Mouse (Mus musculus) neural tube, embryonic 13.5 days (tissue): ENCODE data around the gene Muc13. TPM values are rescaled to one million over a fixed set of nuclear protein-coding genes. Genes with fewer than 3 reads are reported as not detected.
A peak's percentile ranks its signal among the peaks of the same experiment; 100 is the strongest.

Experiments
- ATAC-seq: fragments of 200-750 bp; cut with Nextera tagmentation; 2 replicates; pipeline ENCODE4 v1.8.0; 2017; ENCODE audit warnings: low read depth, mild to moderate bottlenecking, moderate TSS enrichment, moderate library complexity
- H3K27ac ChIP-seq: fragments of 300-500 bp; sonication (generic); replicated peaks from 2 replicates; pipeline ENCODE4 v1.5.1; 2015; ENCODE audit warnings: moderate library complexity, mild to moderate bottlenecking, inconsistent platforms
- H3K27me3 ChIP-seq: fragments of 300-500 bp; sonication (generic); 2 replicates; pipeline ENCODE4 v1.6.1; 2015; ENCODE audit warnings: mild to moderate bottlenecking, inconsistent platforms
- H3K36me3 ChIP-seq: fragments of 300-500 bp; sonication (generic); 2 replicates; pipeline ENCODE4 v1.6.1; 2015; ENCODE audit warnings: mild to moderate bottlenecking, inconsistent platforms
- H3K4me1 ChIP-seq: fragments of 300-500 bp; sonication (generic); replicated peaks from 2 replicates; pipeline ENCODE4 v1.6.1; 2015; ENCODE audit warnings: inconsistent platforms
- H3K4me2 ChIP-seq: fragments of 300-500 bp; sonication (generic); 2 replicates; pipeline ENCODE4 v1.6.1; 2015; ENCODE audit warnings: inconsistent platforms, mild to moderate bottlenecking, moderate library complexity
- H3K4me3 ChIP-seq: fragments of 300-500 bp; sonication (generic); 2 replicates; pipeline ENCODE4 v1.5.1; 2015; ENCODE audit warnings: mild to moderate bottlenecking, inconsistent platforms
- H3K9ac ChIP-seq: fragments of 300-500 bp; sonication (generic); 2 replicates; pipeline ENCODE4 v1.6.1; 2015; ENCODE audit warnings: moderate library complexity, mild to moderate bottlenecking, inconsistent platforms
- H3K9me3 ChIP-seq: fragments of 300-500 bp; sonication (generic); 2 replicates; pipeline ENCODE4 v1.6.1; 2016; ENCODE audit warnings: inconsistent platforms
- WGBS: fragments of 180-500 bp; shearing (Covaris S2); methylation state at CpG from one replicate; pipeline ENCODE4 v1.1.7; 2015; 5-methylcytosine and 5-hydroxymethylcytosine counted together
- polyA plus RNA-seq: library from polyadenylated mRNA; unstranded; fragments of >200 nt; fragmentation: Nextera tagmentation; extraction: Ambion mirVana; gene quantifications from 2 replicates; pipeline ENCODE4 v1.2.1, GENCODE M21; 2015

The Muc13 gene
- polyA plus RNA-seq, 1 experiment from 2014 or later, result not detected

DNA sequence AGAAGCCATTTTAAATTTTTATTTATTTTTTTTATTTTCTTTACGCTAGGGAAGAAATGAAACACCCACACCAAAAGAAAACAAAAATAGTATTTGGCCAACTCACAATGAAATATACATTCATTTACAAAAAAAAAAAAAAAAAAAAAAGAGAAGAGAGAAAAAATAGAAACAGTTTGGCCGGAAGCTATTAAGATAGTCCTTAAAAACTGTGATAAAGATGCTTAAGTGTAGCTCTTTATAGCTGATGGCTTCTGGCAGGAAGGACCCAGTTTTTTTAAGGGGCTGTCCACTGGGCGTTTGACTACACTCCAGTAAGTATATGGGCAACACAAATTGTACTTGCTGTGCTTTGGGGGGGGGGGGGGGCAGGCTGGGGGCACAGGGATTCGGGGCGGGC lies 65.5 kb downstream of the Muc13 start:
- Histone ChIP-seq H3K4me1 (peaks cover 12% of the 10 kb centered on the region), H3K36me3 (no peaks in the 10 kb centered on the region), H3K27me3 (no peaks in the 10 kb centered on the region), H3K9me3 (no peaks in the 10 kb centered on the region), H3K27ac (no peak overlapping the region), H3K4me3 (no peak overlapping the region), H3K9ac (no peak overlapping the region), H3K4me2 (0 out of 2 replicates have a peak overlapping the region, but pooled peaks have one; percentile 33)
- 0 out of 2 replicates have a peak, but pooled peaks have one; percentile 37 for ATAC-seq
- WGBS, result 68% methylated on average over 5 of the region's 5 CpGs

DNA sequence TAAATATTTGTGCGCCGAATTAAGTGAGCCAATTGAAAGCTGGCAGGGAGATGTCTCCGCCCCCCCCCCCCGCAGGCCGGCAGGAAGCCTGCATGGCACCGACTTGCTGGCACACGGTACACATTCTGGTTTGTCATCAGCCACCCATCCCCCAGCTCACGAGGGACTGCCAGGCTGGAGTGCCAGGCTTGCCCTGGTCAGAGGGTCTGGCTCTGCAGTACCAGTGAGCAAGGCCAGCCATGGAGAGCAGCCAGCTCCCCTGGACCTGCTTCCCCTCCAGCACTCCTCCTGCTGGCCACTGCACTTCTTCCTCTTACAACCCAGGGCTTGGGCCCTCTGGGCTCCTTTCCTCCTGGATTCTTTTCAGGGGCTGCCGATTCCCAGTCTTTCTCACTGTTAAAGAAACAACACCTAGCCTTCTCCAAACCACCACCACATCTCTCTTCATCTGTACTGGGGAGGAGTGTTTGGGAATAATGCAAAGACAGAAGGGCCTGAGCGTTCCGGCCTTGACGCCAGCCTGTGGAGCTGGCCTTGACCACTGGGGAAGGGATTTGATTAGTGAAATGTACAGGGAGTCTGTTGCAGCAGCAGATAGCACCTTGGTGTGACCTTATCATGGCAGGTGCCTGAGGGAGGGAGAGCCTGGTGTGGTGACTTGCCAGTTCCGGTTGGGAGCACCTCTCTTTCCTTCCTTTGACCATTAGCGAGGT lies 66.3 kb downstream of the Muc13 start:
- Histone ChIP-seq H3K4me3 (no peak overlapping the region), H3K4me1 (peaks cover 12% of the 10 kb centered on the region), H3K4me2 (peak overlapping the region; percentile 33), H3K9me3 (no peaks in the 10 kb centered on the region), H3K36me3 (no peaks in the 10 kb centered on the region), H3K27me3 (no peaks in the 10 kb centered on the region), H3K27ac (peak overlapping the region; percentile 52), H3K9ac (0 out of 2 replicates have a peak overlapping the region, but pooled peaks have one; percentile 22)
- ATAC-seq, result peak; percentile 90
- 38% methylated on average over 14 of the region's 14 CpGs for WGBS

DNA sequence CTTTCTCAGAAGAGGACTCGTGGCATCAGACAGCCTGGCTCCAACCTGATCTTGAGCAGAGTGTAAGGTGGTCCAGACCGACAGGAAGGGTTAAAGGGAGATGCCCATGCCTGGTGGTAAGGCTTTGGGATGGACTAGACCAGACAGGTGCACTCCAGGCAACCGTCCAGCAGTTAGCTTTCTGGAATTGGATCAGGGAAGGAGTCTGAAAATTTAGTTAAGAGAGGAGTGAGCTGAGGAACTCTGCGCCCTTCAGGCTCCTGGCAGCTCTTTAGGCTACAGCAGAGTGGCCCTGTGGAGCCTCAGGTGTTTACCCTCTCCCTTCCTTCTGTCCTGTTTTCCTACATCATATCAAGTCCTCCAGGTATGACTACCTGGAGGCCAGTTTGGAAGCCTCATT lies 68.6 kb downstream of the Muc13 start:
- WGBS, result 75% methylated on average over 4 of the region's 4 CpGs
- no peak overlapping the region for H3K4me2 ChIP-seq

DNA sequence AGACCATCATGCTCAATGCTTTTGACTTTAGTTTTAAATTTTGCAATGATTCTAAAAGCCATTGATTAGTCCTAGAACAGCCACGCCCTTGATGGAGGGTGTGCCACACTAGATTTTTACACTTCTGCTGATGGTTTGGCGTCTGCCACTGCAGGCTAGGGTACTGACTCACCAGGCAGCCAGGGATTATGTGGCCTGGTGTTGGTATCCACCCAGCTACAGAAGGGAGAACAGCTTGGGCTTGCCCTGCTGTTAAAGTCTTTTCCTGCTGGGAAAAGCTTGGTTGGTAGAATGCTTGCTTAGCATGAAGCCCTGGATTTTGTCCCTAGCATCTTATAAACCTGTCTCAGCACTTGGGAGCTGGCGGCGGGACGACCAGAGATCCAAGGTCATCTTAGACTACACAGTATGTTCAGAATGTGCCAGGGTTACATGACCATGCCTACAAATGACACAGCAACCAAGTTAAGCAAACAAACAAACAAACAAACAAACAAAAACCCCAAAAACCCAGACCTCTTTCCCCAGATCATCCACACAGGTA lies 69.4 kb downstream of the Muc13 start:
- WGBS, result 85% methylated on average over 5 of the region's 5 CpGs
- no peak overlapping the region for H3K9ac ChIP-seq

More for the DNA sequence above, 68.6 kb downstream of the Muc13 start:
- H3K9me3 ChIP-seq, result no peaks in the 10 kb centered on the region
- no peak for ATAC-seq
- H3K27ac ChIP-seq, result no peak overlapping the region
- H3K27me3 ChIP-seq, result no peaks in the 10 kb centered on the region
- no peak overlapping the region for H3K9ac ChIP-seq
- no peaks in the 10 kb centered on the region for H3K36me3 ChIP-seq
- no peak overlapping the region for H3K4me3 ChIP-seq
- H3K4me1 ChIP-seq, result peaks cover 12% of the 10 kb centered on the region

More for the DNA sequence above, 69.4 kb downstream of the Muc13 start:
- peaks cover 12% of the 10 kb centered on the region for H3K4me1 ChIP-seq
- no peak overlapping the region for H3K27ac ChIP-seq
- H3K9me3 ChIP-seq, result no peaks in the 10 kb centered on the region
- H3K4me2 ChIP-seq, result no peak overlapping the region
- no peak for ATAC-seq
- H3K36me3 ChIP-seq, result no peaks in the 10 kb centered on the region
- H3K27me3 ChIP-seq, result no peaks in the 10 kb centered on the region
- no peak overlapping the region for H3K4me3 ChIP-seq

Other genes with a start within 250 kb of the Muc13 start
- 9.6 and 12.6 TPM in 2 replicates for gene Heg1, start 109.7 kb upstream of the Muc13 start, polyA plus RNA-seq
- gene Itgb5, start 35.6 kb downstream of the Muc13 start, polyA plus RNA-seq, result 21.1 and 23.1 TPM in 2 replicates
- gene Umps, start 173.0 kb downstream of the Muc13 start, polyA plus RNA-seq, result 20.4 and 23.0 TPM in 2 replicates